Mouse (Mus musculus) ES-Bruce4 (cell line): Measurements from ENCODE around the gene Neurl2.

Experiments
- CTCF ChIP-seq: IDR thresholded peaks from one replicate; pipeline ENCODE4 v1.8.1; 2011; ENCODE audit warnings: low read depth, low read length
- EP300 ChIP-seq: IDR thresholded peaks from 2 replicates; pipeline ENCODE4 v1.6.1; 2011; ENCODE audit warnings: low read depth, low read length; ENCODE audit not compliant: insufficient read depth

- TF ChIP-seq CTCF (no peak), EP300 (no peak)
These were observed 17.9 kb downstream of the Neurl2 start for GRCm38 (mm10) chr2:164815348-164815747.
